Mouse (Mus musculus): ENCODE results near the gene Actn1. TPM values are rescaled to one million over a fixed set of nuclear protein-coding genes. Genes with fewer than 3 reads are reported as not detected.
A peak's percentile ranks its signal among the peaks of the same experiment; 100 is the strongest.
"Not testable (repeated sequence)": the region's sequence is repeated elsewhere in the genome, so short reads cannot be mapped to it uniquely, and the experiment has no call there.

Actn1 gene
- polyA plus RNA-seq, 1 experiment from 2014 or later, result 46.0 TPM

- no peaks in the 10 kb centered on the region for H3K36me3 ChIP-seq (ENCODE audit: control insufficient read depth, insufficient read depth, low read length)
- WGBS, result 74% methylated on average over 3 of the region's 3 CpGs
- ATAC-seq (ENCODE audit: insufficient number of reproducible peaks, low FRiP score, low TSS enrichment, low read depth) (no peak), DNase-seq (ENCODE audit: low spot score) (no peak)
- no peaks in the 10 kb centered on the region for H3K27me3 ChIP-seq (ENCODE audit: control insufficient read depth, insufficient read depth, low read length)
- no peaks in the 10 kb centered on the region for H3K4me1 ChIP-seq (ENCODE audit: control insufficient read depth, insufficient read depth, low read length)
- H3K27ac ChIP-seq (replicated peaks; ENCODE audit: low read depth, low read length), result no peak overlapping the region
- no peaks in the 10 kb centered on the region for H3K9me3 ChIP-seq (ENCODE audit: control insufficient read depth, low read length)
- no peak overlapping the region for H3K4me2 ChIP-seq (ENCODE audit: low read depth, severe bottlenecking)
- H3K4me3 ChIP-seq (ENCODE audit: low read depth, low read length), result no peak overlapping the region
- no peak overlapping the region for H3K9ac ChIP-seq (ENCODE audit: low read length)
Measured at GRCm38 (mm10) chr12:80289722-80290121, 29.6 kb upstream of the Actn1 start.

- Histone ChIP-seq H3K9me3 (ENCODE audit: control insufficient read depth, low read length) (no peaks in the 10 kb centered on the region), H3K4me1 (ENCODE audit: control insufficient read depth, insufficient read depth, low read length) (peaks cover 5% of the 10 kb centered on the region; the same call in 1 of the 2 replicates), H3K27me3 (ENCODE audit: control insufficient read depth, insufficient read depth, low read length) (no peaks in the 10 kb centered on the region), H3K4me3 (ENCODE audit: low read depth, low read length) (no peak overlapping the region), H3K27ac (replicated peaks; ENCODE audit: low read depth, low read length) (no peak overlapping the region), H3K9ac (ENCODE audit: low read length) (no peak overlapping the region), H3K4me2 (ENCODE audit: low read depth, severe bottlenecking) (no peak overlapping the region), H3K36me3 (ENCODE audit: control insufficient read depth, insufficient read depth, low read length) (no peaks in the 10 kb centered on the region)
- ATAC-seq (ENCODE audit: insufficient number of reproducible peaks, low FRiP score, low TSS enrichment, low read depth), result no peak
- no peak for DNase-seq (ENCODE audit: low spot score)
- 78% methylated on average over 5 of the region's 5 CpGs for WGBS
Measured at GRCm38 (mm10) chr12:80285890-80286289, 25.7 kb upstream of the Actn1 start.

GRCm38 (mm10) chr12:80284251-80284650 lies 24.1 kb upstream of the Actn1 start:
- DNase-seq (ENCODE audit: low spot score); H3K27me3 ChIP-seq (ENCODE audit: control insufficient read depth, insufficient read depth, low read length); ATAC-seq (ENCODE audit: insufficient number of reproducible peaks, low FRiP score, low TSS enrichment, low read depth); H3K4me3 ChIP-seq (ENCODE audit: low read depth, low read length); H3K4me2 ChIP-seq (ENCODE audit: low read depth, severe bottlenecking); H3K36me3 ChIP-seq (ENCODE audit: control insufficient read depth, insufficient read depth, low read length); H3K27ac ChIP-seq (replicated peaks; ENCODE audit: low read depth, low read length); H3K9me3 ChIP-seq (ENCODE audit: control insufficient read depth, low read length); H3K4me1 ChIP-seq (ENCODE audit: control insufficient read depth, insufficient read depth, low read length); H3K9ac ChIP-seq (ENCODE audit: low read length): not testable (repeated sequence)
- 80% methylated on average over 2 of the region's 2 CpGs for WGBS

- peaks cover 6% of the 10 kb centered on the region for H3K4me1 ChIP-seq (ENCODE audit: control insufficient read depth, insufficient read depth, low read length)
- no peaks in the 10 kb centered on the region for H3K9me3 ChIP-seq (ENCODE audit: control insufficient read depth, low read length)
- ATAC-seq (ENCODE audit: insufficient number of reproducible peaks, low FRiP score, low TSS enrichment, low read depth) (no peak), DNase-seq (ENCODE audit: low spot score) (no peak)
- no peak overlapping the region for H3K4me2 ChIP-seq (ENCODE audit: low read depth, severe bottlenecking)
- H3K27ac ChIP-seq (replicated peaks; ENCODE audit: low read depth, low read length), result no peak overlapping the region
- no peak overlapping the region for H3K9ac ChIP-seq (ENCODE audit: low read length)
- H3K36me3 ChIP-seq (ENCODE audit: control insufficient read depth, insufficient read depth, low read length), result no peaks in the 10 kb centered on the region
- 89% methylated on average over 10 of the region's 10 CpGs for WGBS
- no peaks in the 10 kb centered on the region for H3K27me3 ChIP-seq (ENCODE audit: control insufficient read depth, insufficient read depth, low read length)
- H3K4me3 ChIP-seq (ENCODE audit: low read depth, low read length), result no peak overlapping the region
Measured at GRCm38 (mm10) chr12:80278866-80279265, 18.7 kb upstream of the Actn1 start.

- 94% methylated on average over 7 of the region's 8 CpGs for WGBS
- no peaks in the 10 kb centered on the region for H3K36me3 ChIP-seq (ENCODE audit: control insufficient read depth, insufficient read depth, low read length)
- no peak overlapping the region for H3K9ac ChIP-seq (ENCODE audit: low read length)
- H3K9me3 ChIP-seq (ENCODE audit: control insufficient read depth, low read length), result no peaks in the 10 kb centered on the region
- no peak overlapping the region for H3K4me3 ChIP-seq (ENCODE audit: low read depth, low read length)
- ATAC-seq (ENCODE audit: insufficient number of reproducible peaks, low FRiP score, low TSS enrichment, low read depth) (no peak), DNase-seq (ENCODE audit: low spot score) (no peak)
- no peaks in the 10 kb centered on the region for H3K27me3 ChIP-seq (ENCODE audit: control insufficient read depth, insufficient read depth, low read length)
- no peak overlapping the region for H3K27ac ChIP-seq (replicated peaks; ENCODE audit: low read depth, low read length)
- H3K4me1 ChIP-seq (ENCODE audit: control insufficient read depth, insufficient read depth, low read length), result peaks cover 6% of the 10 kb centered on the region
- H3K4me2 ChIP-seq (ENCODE audit: low read depth, severe bottlenecking), result no peak overlapping the region
Measured at GRCm38 (mm10) chr12:80277428-80277827, 17.3 kb upstream of the Actn1 start.

GRCm38 (mm10) chr12:80275187-80275820 lies 15.1 kb upstream of the Actn1 start:
- Histone ChIP-seq H3K4me2 (ENCODE audit: low read depth, severe bottlenecking) (no peak overlapping the region), H3K9ac (ENCODE audit: low read length) (no peak overlapping the region), H3K36me3 (ENCODE audit: control insufficient read depth, insufficient read depth, low read length) (no peaks in the 10 kb centered on the region), H3K9me3 (ENCODE audit: control insufficient read depth, low read length) (no peaks in the 10 kb centered on the region), H3K27me3 (ENCODE audit: control insufficient read depth, insufficient read depth, low read length) (no peaks in the 10 kb centered on the region), H3K4me3 (ENCODE audit: low read depth, low read length) (no peak overlapping the region), H3K27ac (replicated peaks; ENCODE audit: low read depth, low read length) (no peak overlapping the region), H3K4me1 (ENCODE audit: control insufficient read depth, insufficient read depth, low read length) (peaks cover 6% of the 10 kb centered on the region)
- no peak for DNase-seq (ENCODE audit: low spot score)
- ATAC-seq (ENCODE audit: insufficient number of reproducible peaks, low FRiP score, low TSS enrichment, low read depth), result no peak
- WGBS, result 91% methylated on average over 5 of the region's 5 CpGs

- no peaks in the 10 kb centered on the region for H3K36me3 ChIP-seq (ENCODE audit: control insufficient read depth, insufficient read depth, low read length)
- H3K9ac ChIP-seq (ENCODE audit: low read length), result no peak overlapping the region
- H3K27me3 ChIP-seq (ENCODE audit: control insufficient read depth, insufficient read depth, low read length), result no peaks in the 10 kb centered on the region
- peak overlapping the region; percentile 36; the same call in 1 of the 2 replicates for H3K4me2 ChIP-seq (ENCODE audit: low read depth, severe bottlenecking)
- H3K4me1 ChIP-seq (ENCODE audit: control insufficient read depth, insufficient read depth, low read length), result peaks cover 6% of the 10 kb centered on the region
- H3K27ac ChIP-seq (replicated peaks; ENCODE audit: low read depth, low read length), result 0 out of 2 replicates have a peak overlapping the region, but pooled peaks have one; percentile 25
- DNase-seq (ENCODE audit: low spot score) (peak; percentile 80), ATAC-seq (ENCODE audit: insufficient number of reproducible peaks, low FRiP score, low TSS enrichment, low read depth) (peak; percentile 89)
- 22% methylated on average over 10 of the region's 10 CpGs for WGBS
- H3K4me3 ChIP-seq (ENCODE audit: low read depth, low read length), result no peak overlapping the region
- H3K9me3 ChIP-seq (ENCODE audit: control insufficient read depth, low read length), result no peaks in the 10 kb centered on the region
Measured at GRCm38 (mm10) chr12:80273020-80273686, 13.0 kb upstream of the Actn1 start.

GRCm38 (mm10) chr12:80271806-80272205 lies 11.6 kb upstream of the Actn1 start:
- H3K36me3 ChIP-seq (ENCODE audit: control insufficient read depth, insufficient read depth, low read length), result no peaks in the 10 kb centered on the region
- no peak overlapping the region for H3K27ac ChIP-seq (replicated peaks; ENCODE audit: low read depth, low read length)
- no peak overlapping the region for H3K4me3 ChIP-seq (ENCODE audit: low read depth, low read length)
- peaks cover 6% of the 10 kb centered on the region for H3K4me1 ChIP-seq (ENCODE audit: control insufficient read depth, insufficient read depth, low read length)
- H3K4me2 ChIP-seq (ENCODE audit: low read depth, severe bottlenecking), result no peak overlapping the region
- no peaks in the 10 kb centered on the region for H3K27me3 ChIP-seq (ENCODE audit: control insufficient read depth, insufficient read depth, low read length)
- 23% methylated on average over 5 of the region's 5 CpGs for WGBS
- H3K9ac ChIP-seq (ENCODE audit: low read length), result no peak overlapping the region
- H3K9me3 ChIP-seq (ENCODE audit: control insufficient read depth, low read length), result no peaks in the 10 kb centered on the region
- DNase-seq (ENCODE audit: low spot score) (no peak), ATAC-seq (ENCODE audit: insufficient number of reproducible peaks, low FRiP score, low TSS enrichment, low read depth) (no peak)

Data from limb, embryonic 11.5 days (tissue).